Mouse (Mus musculus): ENCODE measurements around the gene Acacb.

- TF ChIP-seq ZNF384 (IDR thresholded peaks at IDR 0.05; ENCODE audit: low read depth, low read length): no peak
- no peak for TF ChIP-seq ZC3H11A (IDR thresholded peaks at IDR 0.05; ENCODE audit: borderline replicate concordance, low read depth, low read length)
- no peak for TF ChIP-seq CHD2 (IDR thresholded peaks at IDR 0.05; ENCODE audit: low read depth, low read length)
- no peak for TF ChIP-seq MAFK (IDR thresholded peaks at IDR 0.05; ENCODE audit: insufficient read depth, low read depth, low read length)
- TF ChIP-seq HCFC1 (IDR thresholded peaks at IDR 0.05; ENCODE audit: borderline replicate concordance, insufficient read depth, low read length): no peak
Observed at GRCm38 (mm10) chr5:114299156-114299855, 153.0 kb downstream of the Acacb start.
